Mouse (Mus musculus) mouse trophoblast stem cell (cell line): ENCODE results near the gene Rpia.

ENCODE experiments used
- in situ Hi-C, 2 experiments: fragments of 300-500 bp; cut with MseI, MboI; formaldehyde crosslinking; loops; 2 replicates in 1 of 2; 3 replicates in 1 of 2; pipeline ENCODE4 v1.15.1; 2025

Rpia gene

DNA sequence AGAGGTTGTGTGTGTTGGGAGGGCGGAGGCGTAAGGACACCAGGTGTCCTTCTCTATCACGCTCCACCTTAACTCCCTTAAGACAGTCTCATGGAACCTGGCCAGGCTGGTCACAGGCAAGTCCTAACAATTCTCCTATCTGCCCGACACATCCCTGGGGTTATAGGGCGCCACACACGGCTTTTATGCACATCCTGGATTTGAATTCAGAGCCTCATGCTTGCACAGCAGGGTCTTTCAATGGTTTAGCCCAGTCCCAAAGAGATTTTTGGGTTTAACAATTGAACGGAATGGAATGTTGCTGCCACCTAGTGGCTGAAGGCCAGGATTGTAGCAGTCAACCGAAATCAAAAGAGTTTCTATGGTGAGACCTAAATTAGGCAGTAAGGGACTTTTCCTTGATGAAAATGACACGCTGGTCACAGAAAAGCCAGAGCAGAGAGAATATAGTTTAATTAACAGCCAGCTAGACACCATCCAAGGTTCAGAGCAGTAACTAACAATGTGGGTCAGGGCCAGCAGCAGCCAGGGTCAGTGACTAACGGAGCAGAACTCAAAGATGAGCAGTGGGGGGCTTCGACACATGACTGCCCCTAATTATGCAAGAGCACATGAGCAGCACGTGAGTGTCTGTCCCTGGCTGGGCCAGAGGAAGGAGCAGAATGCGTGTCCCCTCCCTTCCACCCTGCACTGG lies 13.9 kb upstream of the Rpia start:
- in situ Hi-C loops = no loop called here

DNA sequence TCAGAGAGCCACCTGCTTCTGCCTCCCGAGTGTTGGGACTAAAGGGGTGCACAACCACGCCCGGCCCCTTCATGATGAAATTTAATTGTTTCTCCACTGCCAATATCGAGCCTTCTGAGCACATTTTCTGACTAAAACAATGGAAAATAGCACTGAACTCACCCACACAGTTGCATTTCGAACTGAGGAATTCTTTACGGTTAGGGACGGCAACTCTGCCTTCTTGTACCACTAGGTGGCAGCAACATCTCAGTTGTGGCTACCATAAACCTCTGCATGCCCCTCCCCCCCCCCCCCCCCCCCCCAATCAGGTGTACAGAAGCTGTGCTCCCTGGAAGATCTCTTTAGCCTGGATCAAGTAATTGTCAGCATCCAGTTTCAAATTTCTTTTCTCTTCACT lies 13.2 kb upstream of the Rpia start:
- in situ Hi-C loops = no loop called here

DNA sequence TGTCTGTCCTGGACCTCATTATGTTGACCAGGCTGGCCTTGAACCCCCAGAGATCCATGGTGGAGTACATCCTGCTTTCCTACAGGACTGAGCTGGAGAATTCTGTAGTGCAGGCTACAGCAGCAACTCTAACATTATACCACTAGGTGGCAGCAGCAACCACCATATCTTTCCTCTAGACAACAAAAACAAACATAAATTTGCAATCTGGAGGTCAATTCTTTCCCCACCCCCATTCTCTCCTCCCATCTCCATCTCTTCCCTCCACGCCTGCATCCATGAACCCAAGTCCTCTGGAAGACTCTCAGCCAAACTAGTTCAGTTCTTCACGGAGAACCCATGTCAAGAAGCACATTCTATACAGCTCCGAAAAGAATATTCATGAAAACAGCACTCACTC lies 12.6 kb upstream of the Rpia start:
- in situ Hi-C loops = no loop called here

DNA sequence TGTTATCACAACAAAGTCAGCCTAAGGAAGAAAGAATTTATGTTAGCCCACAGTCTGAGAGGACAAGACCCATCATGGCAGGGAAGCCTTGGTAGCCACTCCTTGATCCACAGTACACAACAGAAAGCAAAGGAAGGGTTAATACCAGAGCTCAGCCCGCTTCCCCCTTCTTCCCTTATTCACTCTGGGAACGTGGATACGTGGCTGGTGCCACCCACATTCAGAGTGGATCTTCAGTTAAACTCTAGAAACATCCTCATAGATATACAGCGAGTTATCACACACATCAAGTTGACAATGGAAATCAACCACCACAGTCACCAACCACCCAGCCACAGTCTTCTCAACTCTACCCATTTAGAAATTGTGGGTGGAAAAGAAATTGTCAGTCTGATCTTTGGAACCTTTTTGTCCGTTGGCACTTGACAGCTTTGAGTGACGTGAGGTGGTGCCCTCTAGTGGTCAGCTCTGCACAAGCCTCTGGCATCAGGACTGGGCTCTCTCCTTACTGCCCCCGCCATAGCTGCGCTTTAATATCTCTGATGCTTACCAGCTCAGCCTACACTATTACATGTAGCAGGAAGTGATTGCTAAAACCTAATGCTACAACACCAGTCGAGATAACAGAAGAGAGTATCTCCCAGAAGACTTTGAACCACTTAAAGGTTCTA lies 5.7 kb upstream of the Rpia start:
- in situ Hi-C loops = no loop called here

- in situ Hi-C loops = no loop called here
Measured at GRCm38 (mm10) chr6:70796940-70797339, 4.9 kb upstream of the Rpia start.

GRCm38 (mm10) chr6:70792644-70793043 lies 612 bp upstream of the Rpia start:
- in situ Hi-C loops = no loop called here

GRCm38 (mm10) chr6:70790852-70791761 lies 925 bp downstream of the Rpia start:
- in situ Hi-C loops = no loop called here

GRCm38 (mm10) chr6:70790034-70790650 lies 1.9 kb downstream of the Rpia start:
- in situ Hi-C loops = no loop called here

- in situ Hi-C loops = no loop called here
Measured at GRCm38 (mm10) chr6:70789134-70789533, 2.9 kb downstream of the Rpia start.

DNA sequence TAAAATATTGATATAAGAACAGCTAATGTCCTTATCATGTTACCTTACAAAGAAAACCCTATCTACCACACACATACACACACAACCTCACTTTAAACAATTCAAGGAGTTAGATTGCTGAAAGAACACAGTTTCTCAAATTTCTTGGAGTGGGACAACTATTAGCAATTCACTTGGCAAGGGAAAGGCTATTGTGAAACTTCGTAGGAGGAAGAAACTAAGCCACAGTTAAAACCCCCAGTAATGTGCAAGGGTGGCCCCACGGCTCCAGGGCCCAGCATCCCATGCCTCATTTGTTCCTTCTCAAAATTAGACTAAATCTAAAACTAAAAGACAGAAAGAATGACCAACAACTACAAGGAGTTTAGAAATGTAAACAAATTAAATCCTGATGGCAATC lies 4.5 kb downstream of the Rpia start:
- in situ Hi-C loops = no loop called here

GRCm38 (mm10) chr6:70785852-70786251 lies 6.2 kb downstream of the Rpia start:
- in situ Hi-C loops = no loop called here

DNA sequence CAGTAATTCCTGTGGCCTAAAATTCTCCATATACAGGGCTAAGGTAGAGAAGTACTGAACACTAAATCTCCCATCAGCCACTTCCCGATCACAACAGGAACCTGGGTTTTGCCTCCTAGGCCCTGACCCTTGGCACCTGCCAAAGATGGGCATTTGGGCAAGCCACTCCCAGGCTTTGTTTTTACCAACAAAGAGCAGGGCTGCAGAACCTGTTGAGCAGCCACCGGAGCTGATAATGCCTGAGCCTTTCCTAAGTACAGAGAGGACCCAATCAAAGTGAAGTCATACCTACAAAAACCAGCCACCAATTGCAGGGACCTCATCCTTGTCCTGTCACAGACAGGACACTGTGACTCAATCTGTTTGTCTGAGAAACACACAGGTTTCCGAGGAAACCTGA lies 7.2 kb downstream of the Rpia start:
- in situ Hi-C loops = no loop called here

DNA sequence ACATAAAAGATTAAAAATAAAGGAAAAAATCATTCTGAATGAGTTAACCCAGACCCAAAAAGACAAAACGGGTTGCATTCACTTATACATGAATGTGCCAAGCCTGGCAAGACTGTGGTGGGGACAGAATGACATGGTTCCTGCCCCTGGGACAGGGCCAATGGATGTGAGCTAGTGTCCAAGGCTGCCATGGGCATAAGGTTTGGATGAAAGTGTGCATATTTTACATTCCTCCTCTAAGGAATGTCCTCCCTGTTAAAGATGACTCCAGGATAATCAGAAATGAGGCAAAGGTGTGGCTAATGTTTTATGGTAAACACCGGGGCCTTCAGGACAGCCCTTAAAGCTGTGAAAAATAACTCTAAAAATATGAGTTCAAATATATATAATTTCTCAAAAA lies 10.7 kb downstream of the Rpia start:
- in situ Hi-C loops = no loop called here

DNA sequence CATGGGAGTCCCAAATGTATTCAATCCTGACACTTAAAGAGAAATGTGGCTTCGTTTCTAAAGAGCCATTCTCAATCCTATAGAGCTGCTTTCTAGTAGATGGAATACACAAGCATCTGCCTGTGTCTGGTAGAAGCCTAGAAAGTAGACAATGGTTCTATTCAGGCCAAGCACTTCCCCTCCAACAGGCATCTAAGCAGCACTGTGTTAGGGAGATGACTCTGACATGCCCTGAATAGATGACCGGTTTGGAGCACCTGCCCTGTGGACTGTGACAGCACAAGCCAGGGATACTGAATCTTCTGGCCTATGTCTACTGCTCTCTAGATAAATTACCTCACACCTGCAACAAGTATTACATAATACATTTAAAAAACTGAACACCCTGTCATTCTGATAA lies 17.7 kb downstream of the Rpia start:
- in situ Hi-C loops = no loop called here

DNA sequence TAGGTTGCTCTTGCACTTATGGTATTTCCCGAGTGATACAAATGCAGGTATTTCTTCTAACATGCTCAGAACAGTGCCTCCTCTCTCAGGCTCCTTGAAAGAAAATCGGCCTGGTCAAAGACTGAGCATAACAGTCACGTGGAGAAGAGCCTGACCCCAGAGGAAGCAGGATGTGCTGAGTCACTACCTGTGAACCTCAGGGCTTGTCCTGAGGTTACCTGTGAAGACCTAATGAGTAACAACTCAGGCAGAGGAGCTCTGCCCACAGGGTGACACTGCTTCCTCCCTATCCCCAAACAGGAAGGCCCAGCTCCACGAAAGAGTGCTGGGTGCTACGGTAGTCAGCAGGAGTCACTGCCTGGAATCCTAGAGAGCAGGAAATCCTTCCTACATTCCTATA lies 18.3 kb downstream of the Rpia start:
- in situ Hi-C loops = no loop called here

DNA sequence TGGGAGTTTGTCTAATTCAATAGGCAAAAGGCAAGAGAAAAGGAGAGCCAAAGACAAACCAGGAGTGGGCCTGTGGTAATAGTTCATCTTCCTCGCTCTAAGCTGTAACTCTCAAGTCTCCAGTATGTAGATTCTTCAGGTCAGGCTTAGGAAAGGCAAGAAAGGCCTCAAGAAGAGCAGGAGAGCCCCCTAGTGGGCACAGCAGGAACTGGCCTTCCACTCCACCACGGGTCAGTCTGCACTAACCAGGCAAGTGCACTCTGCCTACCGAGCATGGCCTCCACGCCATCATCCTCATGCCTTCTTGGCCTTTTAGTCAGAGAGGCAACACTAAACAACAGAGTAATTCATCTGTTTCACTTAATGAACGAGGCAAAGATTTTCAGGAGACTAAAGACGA lies 23.3 kb downstream of the Rpia start:
- in situ Hi-C loops = loop anchor here (5.0 to 10.0 kb wide), 2 partner anchors 51 to 54 kb away; no protein-coding TSS in a partner anchor

- in situ Hi-C loops = loop anchor here (5.0 to 10.0 kb wide), 2 partner anchors 48 to 50 kb away; no protein-coding TSS in a partner anchor
Measured at GRCm38 (mm10) chr6:70765076-70765475, 27.0 kb downstream of the Rpia start.

- in situ Hi-C loops = loop anchor here in 1 of 2 experiments (10.0 kb wide), 1 partner anchor 50 kb away; no protein-coding TSS in a partner anchor
Measured at GRCm38 (mm10) chr6:70764551-70764950, 27.5 kb downstream of the Rpia start.

DNA sequence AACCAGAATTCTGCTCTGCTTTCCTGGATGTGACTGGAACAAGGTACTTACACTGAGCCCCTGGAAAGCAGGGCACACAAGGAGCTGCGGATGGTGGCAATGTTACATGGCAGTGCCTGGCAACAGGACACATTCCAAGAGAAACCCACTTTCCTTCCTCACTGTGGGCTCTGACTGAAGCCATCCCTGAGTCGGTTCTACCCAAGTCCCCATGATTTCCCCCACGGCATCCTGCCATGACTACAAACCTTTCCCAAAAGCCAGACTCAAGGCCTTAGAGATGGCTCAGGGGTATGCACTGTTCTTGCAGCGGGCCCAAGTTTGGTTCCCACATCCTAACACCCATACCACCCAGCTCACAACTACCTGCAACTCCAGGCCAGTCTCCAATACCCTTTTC lies 28.2 kb downstream of the Rpia start:
- in situ Hi-C loops = loop anchor here in 1 of 2 experiments (10.0 kb wide), 1 partner anchor 49 kb away; no protein-coding TSS in a partner anchor

DNA sequence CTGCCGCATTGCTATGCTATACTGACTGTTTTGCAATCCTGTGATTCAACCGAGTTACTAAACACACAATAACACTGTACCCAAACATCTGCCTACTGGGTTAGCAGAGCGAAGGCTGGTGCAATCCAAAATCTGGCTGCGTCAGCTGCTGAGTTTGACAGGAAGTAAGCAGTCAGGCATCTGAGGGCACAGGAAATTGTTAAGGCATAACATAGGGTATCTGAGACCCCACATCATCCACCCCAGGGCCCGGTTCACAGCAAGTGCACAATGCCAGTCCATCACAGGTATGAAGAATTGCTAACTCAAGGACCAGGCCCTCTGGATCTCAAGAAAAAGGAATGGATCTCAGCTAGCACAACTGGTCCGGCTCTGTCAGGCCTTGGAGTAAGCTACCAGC lies 29.4 kb downstream of the Rpia start:
- in situ Hi-C loops = loop anchor here in 1 of 2 experiments (10.0 kb wide), 1 partner anchor 48 kb away; no protein-coding TSS in a partner anchor

DNA sequence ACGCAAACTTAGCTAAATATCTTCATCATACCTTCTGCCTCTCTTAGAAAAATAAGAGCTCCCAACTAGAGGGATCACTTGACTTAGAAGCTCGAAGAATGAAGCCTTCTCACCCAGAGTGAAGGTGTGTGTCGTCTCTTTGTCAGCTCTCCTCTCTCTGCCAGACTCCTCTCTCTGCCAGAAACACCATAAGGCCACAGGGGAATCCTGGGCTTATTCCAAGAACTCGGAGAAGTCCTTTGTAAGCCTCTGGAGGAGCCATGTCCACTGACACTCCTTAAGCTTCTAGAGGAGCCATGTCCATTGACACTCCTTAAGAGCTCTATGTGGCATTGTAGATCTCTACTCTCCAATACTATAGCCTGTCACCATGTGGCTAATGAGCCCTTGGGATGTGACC lies 31.1 kb downstream of the Rpia start:
- in situ Hi-C loops = loop anchor here in 1 of 2 experiments (10.0 kb wide), 1 partner anchor 46 kb away; no protein-coding TSS in a partner anchor

DNA sequence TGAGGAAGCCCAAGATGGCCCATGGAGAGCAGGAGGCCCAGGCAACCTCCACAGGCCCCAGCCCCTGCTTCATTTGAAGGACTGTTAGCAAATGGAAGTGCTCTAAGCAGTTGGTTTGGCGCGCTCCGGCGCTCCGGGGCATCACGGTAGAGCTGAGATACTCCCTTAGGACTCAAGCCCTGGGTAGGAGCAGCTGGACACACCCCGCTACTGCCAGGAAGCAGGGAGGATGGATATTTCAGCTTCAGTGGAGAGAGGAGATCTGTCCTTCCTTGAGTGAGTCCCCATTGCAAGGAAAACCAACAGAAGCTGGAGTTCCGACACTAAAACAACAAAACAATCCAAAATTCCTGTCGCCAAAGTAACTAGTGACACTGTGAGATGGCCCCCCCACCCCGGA lies 37.2 kb downstream of the Rpia start:
- in situ Hi-C loops = no loop called here
